Mouse (Mus musculus) MEL (cell line): ENCODE measurements around the gene Gm49403. TPM values are rescaled to one million over a fixed set of nuclear protein-coding genes. Genes with fewer than 3 reads are reported as not detected.

Experiments
- DNase-seq: peaks from one replicate; pipeline ENCODE4 v3.0.0; 2011; ENCODE audit warnings: low read depth, low spot score
- H3K27ac ChIP-seq: 2 replicates; pipeline ENCODE4 v1.5.1; 2012; ENCODE audit warnings: low read depth, mild to moderate bottlenecking, control low read depth, low read length, moderate library complexity; ENCODE audit not compliant: control insufficient read depth
- H3K27me3 ChIP-seq, 2 experiments: fragments of 150-350 bp in 1 of 2; sonication (generic) in 1 of 2; 2 replicates each; pipeline ENCODE4 v1.6.1; 2012; ENCODE audit warnings: low read length in 2 of 2, mild to moderate bottlenecking in 2 of 2, improper control_type of control experiment in 1 of 2, moderate library complexity in 1 of 2; ENCODE audit not compliant: insufficient read depth in 2 of 2, control insufficient read depth in 1 of 2
- H3K36me3 ChIP-seq, 2 experiments: 2 replicates each; pipeline ENCODE4 v1.6.1; 2012 to 2014; ENCODE audit warnings: low read length in 2 of 2, improper control_type of control experiment in 1 of 2, inconsistent platforms in 1 of 2, mild to moderate bottlenecking in 1 of 2; ENCODE audit not compliant: insufficient read depth in 2 of 2, control insufficient read depth in 1 of 2
- H3K4me1 ChIP-seq, 2 experiments: fragments of 150-350 bp in 1 of 2; sonication (generic) in 1 of 2; 2 replicates each; pipeline ENCODE4 v1.6.1; 2012; ENCODE audit warnings: low read length in 2 of 2, improper control_type of control experiment in 1 of 2, mild to moderate bottlenecking in 1 of 2; ENCODE audit not compliant: insufficient read depth in 2 of 2, control insufficient read depth in 1 of 2
- H3K4me3 ChIP-seq, 2 experiments: fragments of 150-350 bp in 1 of 2; sonication (generic) in 1 of 2; 2 replicates each; pipeline ENCODE4 v1.5.1; 2012; ENCODE audit warnings: low read depth in 2 of 2, low read length in 2 of 2, mild to moderate bottlenecking in 2 of 2, moderate library complexity in 2 of 2, control low read depth in 1 of 2, improper control_type of control experiment in 1 of 2; ENCODE audit not compliant: control insufficient read depth in 1 of 2, insufficient read depth in 1 of 2
- H3K79me2 ChIP-seq: 2 replicates; pipeline ENCODE4 v1.6.1; 2012; ENCODE audit warnings: mild to moderate bottlenecking, low read length, moderate library complexity; ENCODE audit not compliant: control insufficient read depth, poor library complexity, insufficient read depth
- H3K9ac ChIP-seq: 2 replicates; pipeline ENCODE4 v1.6.1; 2012; ENCODE audit warnings: low read depth, mild to moderate bottlenecking, control low read depth, low read length, moderate library complexity; ENCODE audit not compliant: control insufficient read depth, poor library complexity, severe bottlenecking
- H3K9me3 ChIP-seq: fragments of 150-350 bp; sonication (generic); replicated peaks from 2 replicates; pipeline ENCODE4 v1.6.1; 2012; ENCODE audit warnings: mild to moderate bottlenecking, low read length, improper control_type of control experiment, moderate library complexity; ENCODE audit not compliant: insufficient read depth
- BHLHE40 ChIP-seq: IDR thresholded peaks from 2 replicates; pipeline ENCODE4 v1.6.1; 2012; ENCODE audit warnings: low read depth, mild to moderate bottlenecking, inconsistent platforms, low read length, improper control_type of control experiment, borderline replicate concordance
- CHD2 ChIP-seq: IDR thresholded peaks from 2 replicates; pipeline ENCODE4 v1.6.1; 2011; ENCODE audit warnings: low read length, improper control_type of control experiment
- ELF1 ChIP-seq: IDR thresholded peaks from 2 replicates; pipeline ENCODE4 v1.6.1; 2014; ENCODE audit warnings: low read depth, mild to moderate bottlenecking, inconsistent platforms, low read length, improper control_type of control experiment, moderate library complexity
- GABPA ChIP-seq: IDR thresholded peaks from 2 replicates; pipeline ENCODE4 v1.6.1; 2012; ENCODE audit warnings: low read depth, mild to moderate bottlenecking, inconsistent platforms, low read length, improper control_type of control experiment, moderate library complexity
- KAT2A ChIP-seq: conservative IDR thresholded peaks from 2 replicates; pipeline ENCODE4 v1.6.1; 2012; ENCODE audit warnings: low read depth, low read length, improper control_type of control experiment, inconsistent platforms
- MAX ChIP-seq: IDR thresholded peaks from 2 replicates; pipeline ENCODE4 v1.6.1; 2011; ENCODE audit warnings: low read length, improper control_type of control experiment
- MYB ChIP-seq: IDR thresholded peaks from 2 replicates; pipeline ENCODE4 v1.6.1; 2011; ENCODE audit warnings: mild to moderate bottlenecking, low read depth, low read length, improper control_type of control experiment
- MYC ChIP-seq: IDR thresholded peaks from 2 replicates; pipeline ENCODE4 v1.6.1; 2011; ENCODE audit warnings: low read depth, mild to moderate bottlenecking, low read length, improper control_type of control experiment, moderate library complexity
- NELFE ChIP-seq: IDR thresholded peaks from 2 replicates; pipeline ENCODE4 v1.6.1; 2011; ENCODE audit warnings: low read depth, low read length, improper control_type of control experiment
- NRF1 ChIP-seq: IDR thresholded peaks from 2 replicates; pipeline ENCODE4 v1.6.1; 2014; ENCODE audit warnings: low read depth, mild to moderate bottlenecking, inconsistent platforms, low read length, improper control_type of control experiment, moderate library complexity; ENCODE audit not compliant: poor library complexity, insufficient read depth, severe bottlenecking
- POLR2AphosphoS2 ChIP-seq: IDR thresholded peaks from 2 replicates; pipeline ENCODE4 v1.6.1; 2011; ENCODE audit warnings: low read length, improper control_type of control experiment
- POLR2AphosphoS5 ChIP-seq: IDR thresholded peaks from 2 replicates; pipeline ENCODE4 v1.6.1; 2012; ENCODE audit warnings: low read depth, borderline replicate concordance, mild to moderate bottlenecking, inconsistent platforms, low read length, moderate library complexity, mixed read lengths
- RCOR1 ChIP-seq: IDR thresholded peaks from 2 replicates; pipeline ENCODE4 v1.6.1; 2012; ENCODE audit warnings: low read depth, mild to moderate bottlenecking, inconsistent platforms, low read length, improper control_type of control experiment
- SIN3A ChIP-seq: IDR thresholded peaks from 2 replicates; pipeline ENCODE4 v1.6.1; 2012; ENCODE audit warnings: low read length, improper control_type of control experiment, inconsistent platforms
- TAL1 ChIP-seq: IDR thresholded peaks from 2 replicates; pipeline ENCODE4 v1.6.1; 2012; ENCODE audit warnings: mild to moderate bottlenecking, inconsistent platforms, low read length, moderate library complexity, mixed read lengths
- TBP ChIP-seq: IDR thresholded peaks from 2 replicates; pipeline ENCODE4 v1.8.0; 2011; ENCODE audit warnings: low read depth, low read length, improper control_type of control experiment
- USF1 ChIP-seq: IDR thresholded peaks from 2 replicates; pipeline ENCODE4 v1.6.1; 2014; ENCODE audit warnings: low read depth, mild to moderate bottlenecking, inconsistent platforms, low read length, improper control_type of control experiment, moderate library complexity
- USF2 ChIP-seq, 2 experiments: IDR thresholded peaks; 2 replicates each; pipeline ENCODE4 v1.6.1; 2011 to 2012; ENCODE audit warnings: improper control_type of control experiment in 2 of 2, low read length in 2 of 2, borderline replicate concordance in 1 of 2, inconsistent platforms in 1 of 2, low read depth in 1 of 2, mild to moderate bottlenecking in 1 of 2; ENCODE audit not compliant: insufficient read depth in 1 of 2
- ZC3H11A ChIP-seq: IDR thresholded peaks from 2 replicates; pipeline ENCODE4 v1.6.1; 2012; ENCODE audit warnings: low read depth, mild to moderate bottlenecking, inconsistent platforms, low read length, improper control_type of control experiment
- ZKSCAN1 ChIP-seq: IDR thresholded peaks from 2 replicates; pipeline ENCODE4 v1.6.1; 2012; ENCODE audit warnings: low read depth, mild to moderate bottlenecking, inconsistent platforms, low read length, improper control_type of control experiment, moderate library complexity
- ZMIZ1 ChIP-seq: IDR thresholded peaks from 2 replicates; pipeline ENCODE4 v1.6.1; 2012; ENCODE audit warnings: low read depth, mild to moderate bottlenecking, inconsistent platforms, low read length, improper control_type of control experiment, moderate library complexity
- ZNF384 ChIP-seq: IDR thresholded peaks from 2 replicates; pipeline ENCODE4 v1.6.1; 2012; ENCODE audit warnings: low read depth, mild to moderate bottlenecking, inconsistent platforms, low read length, improper control_type of control experiment
- polyA plus RNA-seq, 2 experiments: library from polyadenylated mRNA; stranded (reverse) in 1 of 2; unstranded in 1 of 2; fragments of >175 nt in 1 of 2; fragments of >200 nt in 1 of 2; gene quantifications; 2 replicates each; pipeline versions ENCODE4 v1.2.1 to v1.2.4; 2012; ENCODE audit warnings: low replicate concordance in 2 of 2, low read depth in 1 of 2; ENCODE audit not compliant: insufficient read length in 2 of 2, insufficient read depth in 1 of 2, missing spikeins in 1 of 2
- total RNA-seq: library from RNA; depleted of rRNA; stranded (reverse); fragments of 300-350 nt; gene quantifications from 2 replicates; pipeline ENCODE4 v1.2.3, GENCODE M21; 2012

Gm49403 gene
- total and polyA plus RNA-seq, 3 experiments = not detected

DNA sequence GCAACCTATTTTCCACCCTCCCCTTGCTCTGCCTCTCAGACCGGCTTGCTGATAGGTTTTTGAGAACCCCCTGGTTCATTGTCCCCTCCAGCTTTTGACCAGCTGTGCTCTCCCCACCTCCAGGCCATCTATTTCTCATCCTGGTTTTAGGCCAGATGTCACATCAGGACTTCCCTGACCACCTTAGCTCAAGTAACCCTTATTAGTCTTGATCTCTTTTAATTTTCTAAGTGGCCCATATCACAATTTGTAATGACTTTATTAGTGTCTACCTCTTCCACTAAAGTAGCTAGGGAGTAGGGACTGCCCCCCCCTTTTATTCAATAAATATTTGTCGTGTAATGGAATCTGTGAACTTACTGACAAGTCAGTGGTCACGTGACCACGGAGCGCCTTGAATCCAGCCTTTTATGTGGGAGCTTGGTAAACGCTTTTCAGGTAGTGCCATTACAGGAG is 37.1 kb downstream of the Gm49403 start:
- peaks cover 8 to 10% of the 10 kb centered on the region in 2 experiments; a peak in 3 of 4 replicates for H3K4me1 ChIP-seq
- H3K27me3 ChIP-seq = no peaks in the 10 kb centered on the region
- peak overlapping the region; percentile 83 to 91 for H3K4me3 ChIP-seq
- peaks cover 0 to 13% of the 10 kb centered on the region in 2 experiments; a peak in 2 of 4 replicates for H3K36me3 ChIP-seq
- H3K9ac ChIP-seq = peak overlapping the region; percentile 92
- H3K79me2 ChIP-seq = peaks cover 16% of the 10 kb centered on the region
- TF ChIP-seq USF2 (IDR thresholded peaks at IDR 0.05; ENCODE audit: borderline replicate concordance in 1 of 2, insufficient read depth in 1 of 2, low read depth in 1 of 2, low read length in 2 of 2) (peak; percentile 81 to 84), BHLHE40 (peak; percentile 68; the same call in 1 of the 2 replicates), SIN3A (peak; percentile 59), MAX (peak; percentile 84), USF1 (peak; percentile 96), RCOR1 (no peak), CHD2 (no peak), MYC (no peak)
- DNase-seq = peak; percentile 79
- H3K27ac ChIP-seq = peak overlapping the region; percentile 81
- H3K9me3 ChIP-seq = no peaks in the 10 kb centered on the region

GRCm38 (mm10) chr19:8921741-8922140 is 38.0 kb downstream of the Gm49403 start:
- TF ChIP-seq MAX (no peak), ELF1 (no peak), USF2 (IDR thresholded peaks at IDR 0.05; ENCODE audit: borderline replicate concordance in 1 of 2, insufficient read depth in 1 of 2, low read depth in 1 of 2, low read length in 2 of 2) (no peak), MYB (no peak), POLR2AphosphoS2 (no peak), POLR2AphosphoS5 (no peak), RCOR1 (no peak), NELFE (no peak), TBP (no peak), KAT2A (no peak), GABPA (no peak), ZC3H11A (no peak), TAL1 (no peak), MYC (no peak), SIN3A (no peak), ZNF384 (no peak), NRF1 (no peak), ZMIZ1 (no peak), ZKSCAN1 (no peak)
- peaks cover 16% of the 10 kb centered on the region for H3K79me2 ChIP-seq
- peaks cover 13 to 18% of the 10 kb centered on the region in 2 experiments; a peak in 3 of 4 replicates for H3K4me1 ChIP-seq
- H3K27ac ChIP-seq = no peak overlapping the region
- peaks cover 0 to 20% of the 10 kb centered on the region in 2 experiments; a peak in 2 of 4 replicates for H3K36me3 ChIP-seq
- no peaks in the 10 kb centered on the region for H3K27me3 ChIP-seq
- H3K9ac ChIP-seq = no peak overlapping the region; the same call in 1 of the 2 replicates
- H3K4me3 ChIP-seq = no peak overlapping the region
- no peaks in the 10 kb centered on the region for H3K9me3 ChIP-seq
- no peak for DNase-seq
